ENCODE assay signal across 14 mouse cellular contexts in the genomic region with DNA sequence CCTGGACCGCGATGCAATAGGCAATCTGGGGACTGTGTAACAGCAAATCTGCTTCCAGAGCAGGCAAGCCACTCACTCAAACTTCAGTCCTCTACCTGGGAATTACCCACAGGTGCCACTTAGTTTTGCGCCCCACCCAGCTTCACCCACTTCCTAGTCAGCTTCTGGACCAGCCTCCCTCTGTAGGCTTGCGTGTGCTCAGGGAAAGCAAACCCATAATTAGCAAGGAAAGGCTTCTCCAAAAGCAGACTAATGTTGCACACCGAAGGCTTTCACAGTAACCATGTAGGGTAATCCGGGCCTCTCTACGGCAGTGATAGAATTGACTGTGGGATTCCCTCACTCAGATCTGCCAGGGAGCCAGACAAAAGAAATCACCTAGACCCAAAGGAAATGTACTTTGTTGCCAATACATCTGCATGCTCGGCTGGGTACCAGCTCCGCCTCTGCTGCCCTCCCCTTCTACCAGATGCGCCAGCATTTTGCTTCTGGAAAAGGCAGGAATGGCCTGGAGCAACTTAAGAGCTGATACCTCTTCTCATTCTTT. TPM values are rescaled to one million over a fixed set of nuclear protein-coding genes. Genes with fewer than 3 reads are reported as not detected.
"Had no signal": no experiment of that assay in that cellular context is flagged by ENCODE, and none has a peak within 500 bp of the region (broad histone marks: within the 10 kb centered on the region; RNA-seq: fewer than 3 reads in every experiment).

No protein-coding gene starts in this region.

- H3K27ac ChIP-seq: kidney, postnatal 0 days; limb, embryonic 13.5 days; liver, embryonic 14.5 days; midbrain, embryonic 15.5 days; stomach, embryonic 15.5 days had no signal

- H3K36me3 ChIP-seq: limb, embryonic 13.5 days; midbrain, embryonic 15.5 days; stomach, embryonic 15.5 days had no signal

- DNase-seq: kidney, adult 9 months; kidney, postnatal 36 days; layer of hippocampus, adult 9-11 months; layer of hippocampus, postnatal 36 days; left cerebral cortex, postnatal 4 days; lung, adult 18-20 months; retina, postnatal 1 day; thymus, postnatal 4 days had no signal

- H3K4me2 ChIP-seq: limb, embryonic 13.5 days; midbrain, embryonic 15.5 days; stomach, embryonic 15.5 days had no signal

- H3K9me3 ChIP-seq: limb, embryonic 13.5 days; midbrain, embryonic 15.5 days; stomach, embryonic 15.5 days had no signal

- H3K4me1 ChIP-seq: stomach, embryonic 15.5 days had no signal

- ATAC-seq: intestine, postnatal 0 days; midbrain, embryonic 15.5 days had no signal

- H3K9ac ChIP-seq: limb, embryonic 13.5 days; liver, embryonic 14.5 days; midbrain, embryonic 15.5 days; stomach, embryonic 15.5 days had no signal

- H3K27me3 ChIP-seq: limb, embryonic 13.5 days; midbrain, embryonic 15.5 days; stomach, embryonic 15.5 days had no signal

- H3K4me3 ChIP-seq: limb, embryonic 13.5 days; midbrain, embryonic 15.5 days; stomach, embryonic 15.5 days had no signal

RNA-seq across cellular contexts. Expression of a gene that starts 22.6 kb away (rescaled TPM):
- polyA plus RNA-seq: limb, embryonic 13.5 days had no signal
